Mouse (Mus musculus): ENCODE measurements around the gene Pus10. TPM values are rescaled to one million over a fixed set of nuclear protein-coding genes. Genes with fewer than 3 reads are reported as not detected.
A peak's percentile ranks its signal among the peaks of the same experiment; 100 is the strongest.

Gene Pus10
- polyA plus RNA-seq, 1 experiment from 2014 or later, result 21.5 TPM

DNA sequence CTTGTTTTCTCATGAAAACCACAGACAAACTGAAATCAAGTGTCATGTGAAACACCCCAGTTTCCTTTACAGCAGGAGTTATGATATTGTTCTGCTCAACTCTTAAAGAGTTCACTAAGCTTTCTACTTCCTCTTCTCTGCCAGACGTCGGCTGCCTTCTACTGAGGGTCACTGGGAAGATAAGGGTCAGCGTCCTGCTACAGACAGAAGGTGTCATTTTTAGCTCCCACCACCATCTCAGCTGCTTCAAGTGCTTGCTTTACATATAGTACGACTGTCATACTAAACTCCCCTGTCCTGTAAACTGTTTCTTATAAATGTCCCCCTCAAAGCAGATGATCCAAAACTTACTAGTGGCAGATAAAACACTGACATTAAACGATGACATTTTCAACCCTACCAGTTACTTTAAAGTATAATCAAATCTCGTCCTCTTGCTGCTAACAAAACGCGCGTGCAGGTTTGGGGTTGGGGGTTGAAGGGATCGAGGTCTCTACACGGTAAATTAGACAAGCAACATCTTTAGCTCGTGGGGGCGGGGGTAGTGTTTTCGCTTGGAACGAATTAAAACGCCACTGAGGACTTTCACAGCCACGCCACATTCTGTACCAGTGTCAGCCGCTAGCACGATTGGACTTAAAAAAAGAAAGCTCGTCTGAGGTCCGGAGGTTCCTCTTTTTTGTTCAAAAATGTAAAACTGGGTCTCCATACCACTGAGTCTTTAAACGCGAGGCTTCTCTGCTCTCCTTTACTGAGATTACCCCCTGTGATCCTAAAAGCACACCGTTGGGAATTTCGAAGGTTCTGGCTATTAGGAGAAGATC lies 104.4 kb downstream of the Pus10 start:
- Histone ChIP-seq H3K4me1 (ENCODE audit: control insufficient read depth, insufficient read depth, low read length) (0 out of 2 replicates have a peak, but pooled peaks cover 3% of the 10 kb centered on the region), H3K27ac (ENCODE audit: low read length) (peak overlapping the region; percentile 93), H3K36me3 (ENCODE audit: control insufficient read depth, insufficient read depth, low read length) (no peaks in the 10 kb centered on the region), H3K9me3 (ENCODE audit: control insufficient read depth, low read depth, low read length) (no peaks in the 10 kb centered on the region), H3K4me2 (replicated peaks; ENCODE audit: low read depth, low read length) (peak overlapping the region; percentile 79), H3K4me3 (ENCODE audit: low read depth, low read length) (peak overlapping the region; percentile 68), H3K27me3 (ENCODE audit: control insufficient read depth, insufficient read depth, low read length) (no peaks in the 10 kb centered on the region), H3K9ac (replicated peaks; ENCODE audit: low read depth, low read length) (peak overlapping the region; percentile 50)
- no peak; the same call in 1 of the 2 replicates for ATAC-seq (ENCODE audit: insufficient number of reproducible peaks, insufficient read depth, low FRiP score, low read depth)
- under 1% methylated on average over 25 of the region's 25 CpGs for WGBS

DNA sequence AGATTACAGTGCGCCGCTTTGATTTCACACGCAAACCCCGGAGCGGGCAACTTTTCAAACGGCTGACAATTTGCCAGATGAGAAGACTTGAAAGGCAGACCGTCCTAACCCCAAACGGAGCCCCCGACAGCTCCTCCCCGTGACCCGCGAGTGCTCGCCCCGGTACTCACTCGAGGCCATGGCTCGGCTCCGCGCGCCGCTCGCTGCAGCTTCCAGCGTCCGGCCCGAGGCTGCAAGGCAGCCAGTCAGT lies 105.0 kb downstream of the Pus10 start:
- Histone ChIP-seq H3K4me3 (ENCODE audit: low read depth, low read length) (peak overlapping the region; percentile 68), H3K9ac (replicated peaks; ENCODE audit: low read depth, low read length) (peak overlapping the region; percentile 50), H3K4me2 (replicated peaks; ENCODE audit: low read depth, low read length) (peak overlapping the region; percentile 79), H3K27ac (ENCODE audit: low read length) (peak overlapping the region; percentile 93), H3K36me3 (ENCODE audit: control insufficient read depth, insufficient read depth, low read length) (no peaks in the 10 kb centered on the region), H3K27me3 (ENCODE audit: control insufficient read depth, insufficient read depth, low read length) (no peaks in the 10 kb centered on the region), H3K9me3 (ENCODE audit: control insufficient read depth, low read depth, low read length) (no peaks in the 10 kb centered on the region), H3K4me1 (ENCODE audit: control insufficient read depth, insufficient read depth, low read length) (0 out of 2 replicates have a peak, but pooled peaks cover 3% of the 10 kb centered on the region)
- under 1% methylated on average over 24 of the region's 24 CpGs for WGBS
- ATAC-seq (ENCODE audit: insufficient number of reproducible peaks, insufficient read depth, low FRiP score, low read depth), result no peak; the same call in 1 of the 2 replicates

DNA sequence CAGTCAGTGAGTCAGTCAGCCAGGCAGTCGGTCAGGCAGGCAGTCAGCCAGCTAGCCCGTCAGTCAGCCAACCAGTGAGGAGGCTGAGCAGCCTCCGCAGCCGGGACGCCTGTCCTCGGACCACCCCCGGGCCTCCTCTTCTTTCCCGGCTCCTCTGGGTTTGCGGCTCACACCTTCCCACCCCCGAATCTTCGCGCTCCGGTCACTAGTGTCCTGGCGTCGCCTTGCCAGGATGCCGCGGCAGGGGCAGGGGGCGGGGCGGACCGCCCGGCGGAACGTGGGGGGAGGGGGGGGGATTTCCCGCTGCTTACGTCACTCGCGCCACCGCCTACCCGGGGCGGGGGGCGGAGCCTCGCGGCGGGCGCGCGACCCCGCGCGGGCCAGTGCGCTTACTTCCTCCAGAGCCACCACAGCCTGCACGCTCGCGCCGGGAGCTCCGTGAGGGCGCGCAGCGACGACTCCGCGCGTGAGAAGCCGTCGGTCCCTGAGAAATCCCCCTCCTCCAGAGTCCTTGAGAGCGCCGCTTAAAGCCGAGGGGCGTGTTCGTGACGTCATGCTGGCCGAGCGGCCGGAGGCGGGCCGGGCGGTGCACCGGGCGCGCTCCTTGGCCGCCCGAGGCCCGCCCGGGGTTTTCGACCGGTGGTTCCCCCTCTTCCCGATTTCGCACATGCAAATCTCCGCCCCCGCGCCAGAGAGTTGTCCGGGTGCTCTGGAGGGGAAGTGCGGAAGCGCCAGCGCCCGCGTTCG lies 105.5 kb downstream of the Pus10 start, which contains the start of gene Rel:
TSS of gene Rel (minus strand) at position 211 of the 747 bp plus-strand sequence.
- H3K36me3 ChIP-seq (ENCODE audit: control insufficient read depth, insufficient read depth, low read length), result no peaks in the 10 kb centered on the region
- H3K4me3 ChIP-seq (ENCODE audit: low read depth, low read length), result peak within 1 kb of the TSS; percentile 68
- peak within 1 kb of the TSS; percentile 79 for H3K4me2 ChIP-seq (replicated peaks; ENCODE audit: low read depth, low read length)
- H3K9ac ChIP-seq (replicated peaks; ENCODE audit: low read depth, low read length), result peak within 1 kb of the TSS; percentile 50
- H3K27ac ChIP-seq (ENCODE audit: low read length), result peak within 1 kb of the TSS; percentile 93
- WGBS, result under 1% methylated on average over 85 of the region's 88 CpGs
- no peaks in the 10 kb centered on the region for H3K27me3 ChIP-seq (ENCODE audit: control insufficient read depth, insufficient read depth, low read length)
- ATAC-seq (ENCODE audit: insufficient number of reproducible peaks, insufficient read depth, low FRiP score, low read depth), result peak; percentile 90
- H3K9me3 ChIP-seq (ENCODE audit: control insufficient read depth, low read depth, low read length), result no peaks in the 10 kb centered on the region
- H3K4me1 ChIP-seq (ENCODE audit: control insufficient read depth, insufficient read depth, low read length), result 0 out of 2 replicates have a peak, but pooled peaks cover 3% of the 10 kb centered on the region

DNA sequence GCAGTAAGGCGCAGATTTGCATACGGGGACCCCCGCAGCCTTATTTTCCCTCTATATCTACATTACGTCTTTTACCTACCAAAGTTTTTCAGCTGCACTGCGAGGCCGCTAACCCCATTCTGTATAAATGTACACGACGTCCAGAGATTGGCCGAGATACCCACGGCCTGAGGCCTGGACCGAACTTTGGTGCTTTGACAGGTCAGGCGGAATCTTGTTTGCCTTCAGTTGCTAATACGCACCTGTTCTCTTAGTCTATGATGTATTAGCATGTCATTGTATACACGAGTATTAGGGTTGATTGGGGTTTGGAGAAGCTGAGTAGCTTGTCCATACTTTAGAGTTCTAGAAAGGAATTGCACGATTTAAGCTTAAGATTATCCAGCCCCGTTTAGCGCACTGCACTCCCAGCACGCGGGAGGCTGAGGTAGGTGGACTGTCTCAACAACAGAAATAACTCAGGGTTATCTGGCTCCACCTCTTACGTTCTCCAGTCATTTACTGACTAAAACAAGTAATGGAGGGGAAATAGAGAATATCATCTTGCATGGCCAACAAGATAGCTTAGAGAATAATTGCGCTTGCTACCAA lies 106.1 kb downstream of the Pus10 start:
- H3K9me3 ChIP-seq (ENCODE audit: control insufficient read depth, low read depth, low read length), result no peaks in the 10 kb centered on the region
- ATAC-seq (ENCODE audit: insufficient number of reproducible peaks, insufficient read depth, low FRiP score, low read depth), result 0 out of 2 replicates have a peak, but pooled peaks have one; percentile 25
- H3K27me3 ChIP-seq (ENCODE audit: control insufficient read depth, insufficient read depth, low read length), result no peaks in the 10 kb centered on the region
- H3K36me3 ChIP-seq (ENCODE audit: control insufficient read depth, insufficient read depth, low read length), result no peaks in the 10 kb centered on the region
- peak overlapping the region; percentile 93 for H3K27ac ChIP-seq (ENCODE audit: low read length)
- H3K4me1 ChIP-seq (ENCODE audit: control insufficient read depth, insufficient read depth, low read length), result 0 out of 2 replicates have a peak, but pooled peaks cover 3% of the 10 kb centered on the region
- H3K4me3 ChIP-seq (ENCODE audit: low read depth, low read length), result peak overlapping the region; percentile 68
- WGBS, result 6% methylated on average over 21 of the region's 21 CpGs
- peak overlapping the region; percentile 50; the same call in 1 of the 2 replicates for H3K9ac ChIP-seq (replicated peaks; ENCODE audit: low read depth, low read length)
- peak overlapping the region; percentile 79 for H3K4me2 ChIP-seq (replicated peaks; ENCODE audit: low read depth, low read length)

DNA sequence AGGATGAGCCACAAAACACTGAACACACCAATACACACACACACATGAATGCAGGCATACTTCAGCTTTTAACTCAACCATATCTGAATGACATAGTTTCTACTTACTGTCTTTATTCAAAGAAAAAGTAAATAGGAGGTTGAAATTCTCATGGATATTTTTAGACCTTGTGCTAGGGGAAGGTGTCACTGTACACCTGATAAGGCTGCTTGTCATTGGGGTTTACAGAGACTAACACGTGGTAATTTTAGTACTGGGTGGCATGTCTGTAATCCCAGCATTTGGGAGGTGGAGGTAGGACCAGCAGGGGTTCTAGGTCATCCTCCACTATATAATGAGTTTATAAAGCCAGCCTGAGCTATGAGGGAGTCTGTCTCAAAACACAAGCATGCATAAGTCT lies 107.0 kb downstream of the Pus10 start:
- ATAC-seq (ENCODE audit: insufficient number of reproducible peaks, insufficient read depth, low FRiP score, low read depth), result no peak
- 37% methylated on average over 1 of the region's 1 CpGs for WGBS

DNA sequence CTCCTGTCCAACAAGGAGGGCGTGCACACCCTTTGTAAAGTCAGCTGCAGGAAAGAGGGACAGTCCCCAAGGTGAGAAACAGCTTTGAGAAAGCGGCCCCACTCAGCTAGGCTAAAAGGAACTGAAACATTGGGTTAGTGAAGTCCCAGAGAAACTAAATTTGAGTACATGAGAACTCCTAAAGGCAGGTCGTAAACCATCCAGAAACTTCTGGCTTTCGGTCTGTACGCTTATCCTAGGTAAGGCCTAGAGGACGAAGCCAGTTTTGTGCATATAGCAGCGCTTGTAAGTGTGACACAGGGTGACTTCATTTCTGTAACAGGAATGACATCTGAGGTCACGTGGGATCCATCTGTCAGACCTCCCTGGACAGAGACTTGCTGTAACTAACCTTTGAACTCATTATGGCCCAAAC lies 113.3 kb downstream of the Pus10 start:
- Histone ChIP-seq H3K27me3 (ENCODE audit: control insufficient read depth, insufficient read depth, low read length) (no peaks in the 10 kb centered on the region), H3K9me3 (ENCODE audit: control insufficient read depth, low read depth, low read length) (no peaks in the 10 kb centered on the region), H3K4me2 (replicated peaks; ENCODE audit: low read depth, low read length) (no peak overlapping the region), H3K4me1 (ENCODE audit: control insufficient read depth, insufficient read depth, low read length) (no peaks in the 10 kb centered on the region), H3K36me3 (ENCODE audit: control insufficient read depth, insufficient read depth, low read length) (no peaks in the 10 kb centered on the region), H3K27ac (ENCODE audit: low read length) (no peak overlapping the region), H3K4me3 (ENCODE audit: low read depth, low read length) (no peak overlapping the region), H3K9ac (replicated peaks; ENCODE audit: low read depth, low read length) (no peak overlapping the region)
- 87% methylated on average over 8 of the region's 8 CpGs for WGBS
- no peak for ATAC-seq (ENCODE audit: insufficient number of reproducible peaks, insufficient read depth, low FRiP score, low read depth)

More for the DNA sequence above, 107.0 kb downstream of the Pus10 start:
- no peak overlapping the region for H3K4me2 ChIP-seq (replicated peaks; ENCODE audit: low read depth, low read length)
- H3K27me3 ChIP-seq (ENCODE audit: control insufficient read depth, insufficient read depth, low read length), result no peaks in the 10 kb centered on the region
- no peak overlapping the region for H3K27ac ChIP-seq (ENCODE audit: low read length)
- 0 out of 2 replicates have a peak, but pooled peaks cover 3% of the 10 kb centered on the region for H3K4me1 ChIP-seq (ENCODE audit: control insufficient read depth, insufficient read depth, low read length)
- H3K36me3 ChIP-seq (ENCODE audit: control insufficient read depth, insufficient read depth, low read length), result no peaks in the 10 kb centered on the region
- no peak overlapping the region for H3K4me3 ChIP-seq (ENCODE audit: low read depth, low read length)
- no peaks in the 10 kb centered on the region for H3K9me3 ChIP-seq (ENCODE audit: control insufficient read depth, low read depth, low read length)
- no peak overlapping the region for H3K9ac ChIP-seq (replicated peaks; ENCODE audit: low read depth, low read length)

DNA sequence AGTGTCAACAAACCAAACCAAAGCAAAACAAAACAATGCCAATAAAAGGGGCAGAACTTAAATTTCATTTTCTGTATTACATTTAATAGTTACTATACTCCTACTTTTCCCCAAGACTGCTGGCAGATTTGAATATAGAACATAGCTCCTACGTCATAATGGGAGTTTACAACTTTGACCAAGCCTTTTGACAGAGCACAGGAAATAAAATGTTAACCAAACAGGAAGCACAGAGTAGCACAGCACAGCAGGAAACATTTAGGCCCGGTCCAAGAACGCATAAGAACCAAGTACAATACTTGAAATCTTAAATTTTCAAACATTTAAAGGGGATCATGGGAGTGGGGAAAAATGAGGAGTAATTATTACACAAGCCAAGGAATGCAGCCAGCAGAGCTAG lies 116.6 kb downstream of the Pus10 start:
- no peaks in the 10 kb centered on the region for H3K9me3 ChIP-seq (ENCODE audit: control insufficient read depth, low read depth, low read length)
- no peaks in the 10 kb centered on the region for H3K4me1 ChIP-seq (ENCODE audit: control insufficient read depth, insufficient read depth, low read length)
- no peak overlapping the region for H3K9ac ChIP-seq (replicated peaks; ENCODE audit: low read depth, low read length)
- no peaks in the 10 kb centered on the region for H3K27me3 ChIP-seq (ENCODE audit: control insufficient read depth, insufficient read depth, low read length)
- H3K4me3 ChIP-seq (ENCODE audit: low read depth, low read length), result no peak overlapping the region
- no peaks in the 10 kb centered on the region for H3K36me3 ChIP-seq (ENCODE audit: control insufficient read depth, insufficient read depth, low read length)
- no peak for ATAC-seq (ENCODE audit: insufficient number of reproducible peaks, insufficient read depth, low FRiP score, low read depth)
- H3K4me2 ChIP-seq (replicated peaks; ENCODE audit: low read depth, low read length), result no peak overlapping the region
- H3K27ac ChIP-seq (ENCODE audit: low read length), result no peak overlapping the region
- WGBS, result 73% methylated on average over 3 of the region's 3 CpGs

Data from stomach, embryonic 14.5 days (tissue).